Mouse (Mus musculus): ENCODE results near the gene Parva.

- TF ChIP-seq ELF1 (IDR thresholded peaks at IDR 0.05; ENCODE audit: low read depth, low read length) (no peak), E2F4 (IDR thresholded peaks at IDR 0.05; ENCODE audit: insufficient replicate concordance, low read depth, low read length) (no peak), MAX (IDR thresholded peaks at IDR 0.05; ENCODE audit: low read length) (no peak), MAFK (IDR thresholded peaks at IDR 0.05; ENCODE audit: insufficient replicate concordance, low read length) (no peak), EP300 (IDR thresholded peaks at IDR 0.05; ENCODE audit: low read length) (no peak), CTCF (conservative IDR thresholded peaks at IDR 0.05 in 1 of 2, IDR thresholded peaks at IDR 0.05 in 1 of 2; ENCODE audit: low read depth in 2 of 2, low read length in 2 of 2) (no peak), TCF12 (IDR thresholded peaks at IDR 0.05; ENCODE audit: low read depth, low read length) (no peak), TBP (conservative IDR thresholded peaks at IDR 0.05; ENCODE audit: low read depth, low read length) (no peak), JUN (IDR thresholded peaks at IDR 0.05; ENCODE audit: insufficient read depth, low read depth, low read length) (no peak), POLR2A (IDR thresholded peaks at IDR 0.05; ENCODE audit: low read depth, low read length) (no peak), BHLHE40 (IDR thresholded peaks at IDR 0.05; ENCODE audit: low read depth, low read length) (no peak), RAD21 (IDR thresholded peaks at IDR 0.05; ENCODE audit: low read depth, low read length) (no peak), MYC (IDR thresholded peaks at IDR 0.05; ENCODE audit: low read depth, low read length) (no peak)
Observed at GRCm38 (mm10) chr7:112417598-112417997, 9.7 kb upstream of the Parva start.
